Mouse (Mus musculus) bone marrow, adult 2 months (tissue): ENCODE results near the gene Adad1. TPM values are rescaled to one million over a fixed set of nuclear protein-coding genes. Genes with fewer than 3 reads are reported as not detected.

ENCODE experiments used
- H3K27ac ChIP-seq: fragments of 200-500 bp; 2 replicates; pipeline ENCODE4 v1.5.1; 2012; ENCODE audit warnings: low read depth, mild to moderate bottlenecking, control low read depth, inconsistent platforms, low read length; ENCODE audit not compliant: control insufficient read depth, poor library complexity, insufficient read depth
- H3K4me1 ChIP-seq: fragments of 200-500 bp; 2 replicates; pipeline ENCODE4 v1.6.1; 2011; ENCODE audit warnings: low read length; ENCODE audit not compliant: control insufficient read depth, insufficient read depth
- H3K4me3 ChIP-seq: fragments of 200-500 bp; replicated peaks from 2 replicates; pipeline ENCODE3; 2011; ENCODE audit warnings: mild to moderate bottlenecking, low read depth, low read length, control low read depth; ENCODE audit not compliant: control insufficient read depth
- CTCF ChIP-seq: fragments of 200-500 bp; IDR thresholded peaks from 2 replicates; pipeline ENCODE4 v1.5.1; 2011; ENCODE audit warnings: low read length, control low read depth; ENCODE audit not compliant: control insufficient read depth, insufficient read depth
- POLR2A ChIP-seq: fragments of 200-500 bp; IDR thresholded peaks from 2 replicates; pipeline ENCODE4 v1.6.1; 2011; ENCODE audit warnings: low read depth, mild to moderate bottlenecking, control low read depth, low read length, borderline replicate concordance; ENCODE audit not compliant: control insufficient read depth
- WGBS: fragments of 180-500 bp; shearing (Covaris S2); methylation state at CpG from one replicate; pipeline ENCODE4 v1.1.7; 2018; 5-methylcytosine and 5-hydroxymethylcytosine counted together
- polyA plus RNA-seq: library from polyadenylated mRNA; stranded (reverse); fragments of >200 nt; gene quantifications from 2 replicates; pipeline ENCODE4 v1.2.4, GENCODE M21; 2011; ENCODE audit warnings: low replicate concordance; ENCODE audit not compliant: missing spikeins, insufficient read depth, insufficient read length

The Adad1 gene
- not detected in 2 replicates for polyA plus RNA-seq

GRCm38 (mm10) chr3:37063406-37063805 is at the start of gene Adad1:
Gene Adad1, plus strand, starts transcription at chr3:37063527.
- no peak within 1 kb of the TSS for H3K4me3 ChIP-seq
- TF ChIP-seq CTCF (no peak), POLR2A (no peak)
- H3K27ac ChIP-seq, result no peak within 1 kb of the TSS
- no peaks in the 10 kb centered on the region for H3K4me1 ChIP-seq
- WGBS, result 81% methylated on average over 39 of the region's 39 CpGs

DNA sequence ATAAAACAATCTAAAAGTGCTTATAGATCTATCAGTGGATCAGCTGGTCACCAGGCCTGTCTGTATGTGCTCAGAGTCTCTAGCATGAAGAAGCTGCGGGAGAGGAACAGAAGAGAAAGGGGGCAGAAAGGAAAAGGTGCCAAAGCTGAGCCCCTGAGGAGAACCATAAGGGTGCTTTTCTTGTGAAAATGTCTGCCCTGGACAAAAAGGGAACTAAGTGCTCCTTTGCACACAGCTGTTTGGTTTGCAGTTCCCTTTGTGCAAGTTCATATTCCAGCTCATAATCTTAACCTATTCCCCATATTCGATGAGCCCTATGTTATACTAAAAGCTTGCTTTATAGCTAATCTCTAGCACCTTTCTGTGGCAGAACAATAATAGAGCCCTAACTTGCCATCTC is 25.3 kb upstream of the Adad1 start:
- Histone ChIP-seq H3K27ac (no peak overlapping the region; the same call in 1 of the 2 replicates), H3K4me1 (no peaks in the 10 kb centered on the region), H3K4me3 (no peak overlapping the region)
- 47% methylated on average over 2 of the region's 2 CpGs for WGBS
- no peak for TF ChIP-seq CTCF
- no peak for TF ChIP-seq POLR2A

- no peak overlapping the region for H3K4me3 ChIP-seq
- TF ChIP-seq POLR2A, result no peak
- no peak for TF ChIP-seq CTCF
- H3K27ac ChIP-seq, result no peak overlapping the region
- H3K4me1 ChIP-seq, result no peaks in the 10 kb centered on the region
Measured at GRCm38 (mm10) chr3:37039811-37040210, 23.5 kb upstream of the Adad1 start.

DNA sequence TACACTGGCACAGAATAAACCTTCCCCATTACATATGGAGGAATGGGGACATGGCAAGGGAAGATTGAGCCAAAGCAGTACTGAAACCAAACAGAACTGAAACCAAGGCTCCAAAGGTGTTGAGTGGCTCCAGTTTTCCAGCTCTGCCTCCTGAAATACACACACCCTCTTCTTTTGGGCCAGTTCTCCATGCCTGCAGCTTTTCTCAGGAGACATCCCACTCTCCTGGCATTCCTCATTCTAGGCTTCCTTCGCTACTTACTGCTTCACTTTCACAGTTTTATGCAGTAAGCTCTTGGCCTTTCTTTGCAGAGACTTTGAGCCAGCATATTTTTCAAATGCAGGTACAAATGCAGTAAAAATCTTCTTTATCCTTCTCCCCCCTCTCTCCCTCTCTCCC is 11.8 kb upstream of the Adad1 start:
- TF ChIP-seq CTCF (no peak), POLR2A (no peak)
- WGBS, result 88% methylated on average over 1 of the region's 1 CpGs

GRCm38 (mm10) chr3:37073211-37073610 is 9.9 kb downstream of the Adad1 start:
- TF ChIP-seq POLR2A, result no peak
- peak; percentile 41; the same call in 1 of the 2 replicates for TF ChIP-seq CTCF
- H3K27ac ChIP-seq, result no peak overlapping the region
- no peaks in the 10 kb centered on the region for H3K4me1 ChIP-seq
- H3K4me3 ChIP-seq, result no peak overlapping the region

More for the DNA sequence above, 11.8 kb upstream of the Adad1 start:
- Histone ChIP-seq H3K4me1 (no peaks in the 10 kb centered on the region), H3K4me3 (no peak overlapping the region), H3K27ac (no peak overlapping the region)

DNA sequence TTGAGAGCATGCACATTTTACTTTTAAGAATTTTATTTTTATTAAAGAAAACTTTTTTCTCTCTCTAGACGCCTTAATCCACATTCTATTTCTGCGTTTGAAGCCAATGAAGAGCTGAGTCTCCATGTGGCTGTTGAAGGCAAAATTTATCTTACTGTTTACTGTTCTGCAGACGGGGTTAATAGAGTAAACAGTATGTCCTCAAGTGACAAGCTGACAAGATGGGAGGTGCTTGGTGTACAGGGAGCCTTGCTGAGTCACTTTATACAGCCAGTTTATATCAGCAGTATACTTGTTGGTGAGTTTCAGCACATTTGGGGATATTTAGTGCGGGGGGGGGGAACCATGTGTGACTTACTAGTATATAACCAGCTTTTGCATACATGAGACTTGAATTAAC is 21.5 kb downstream of the Adad1 start:
- TF ChIP-seq CTCF (no peak), POLR2A (no peak)
- no peaks in the 10 kb centered on the region for H3K4me1 ChIP-seq
- no peak overlapping the region for H3K4me3 ChIP-seq
- WGBS, result 79% methylated on average over 4 of the region's 4 CpGs
- no peak overlapping the region for H3K27ac ChIP-seq

DNA sequence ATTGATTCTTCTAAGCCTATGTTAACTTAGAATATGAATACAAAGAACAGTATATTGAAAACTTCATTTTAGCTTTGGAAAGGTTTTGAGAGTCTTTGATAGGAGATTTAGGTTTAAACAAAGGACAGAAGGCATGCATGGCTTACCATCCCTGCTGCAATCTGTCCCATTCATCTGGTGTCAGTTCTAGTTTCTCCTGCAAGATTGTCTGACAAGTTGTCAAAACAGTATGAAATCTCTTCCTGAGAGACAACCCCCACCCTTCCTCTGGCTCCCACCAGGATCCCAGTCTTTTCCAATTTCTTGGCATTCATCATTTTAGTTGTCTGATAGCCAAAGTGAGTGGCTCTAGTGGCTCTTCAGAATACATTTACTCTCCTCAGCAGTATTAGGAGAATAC is 27.4 kb downstream of the Adad1 start:
- no peak for TF ChIP-seq POLR2A
- no peak for TF ChIP-seq CTCF
- H3K27ac ChIP-seq, result no peak overlapping the region
- no peaks in the 10 kb centered on the region for H3K4me1 ChIP-seq
- no peak overlapping the region for H3K4me3 ChIP-seq

GRCm38 (mm10) chr3:37125655-37126054 is 62.3 kb downstream of the Adad1 start, which contains the start of gene Il2:
Gene Il2, minus strand, starts transcription at chr3:37125959.
- Histone ChIP-seq H3K27ac (no peak within 1 kb of the TSS), H3K4me1 (no peaks in the 10 kb centered on the region), H3K4me3 (no peak within 1 kb of the TSS)
- no peak for TF ChIP-seq CTCF
- no peak for TF ChIP-seq POLR2A
- WGBS, result 90% methylated on average over 4 of the region's 4 CpGs

DNA sequence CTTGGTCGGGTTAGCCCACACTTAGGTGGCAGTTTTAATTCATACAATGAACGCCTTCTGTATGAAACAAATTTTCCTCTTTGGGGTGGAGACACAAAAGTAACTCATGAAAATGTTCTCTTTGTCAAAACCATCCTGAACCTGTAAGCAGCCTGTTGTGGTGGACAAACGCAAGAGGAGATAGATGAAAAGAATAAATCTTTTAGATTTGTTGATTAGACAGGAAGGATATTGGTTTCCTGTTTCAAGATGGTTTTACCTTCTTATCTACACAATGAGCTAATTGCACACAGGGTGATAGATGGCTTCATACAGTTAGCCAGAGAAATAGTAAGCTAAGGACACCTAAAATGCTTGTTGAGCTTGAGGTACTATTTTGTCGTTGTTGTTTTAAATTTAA is 62.8 kb downstream of the Adad1 start:
- Histone ChIP-seq H3K4me3 (no peak overlapping the region), H3K4me1 (no peaks in the 10 kb centered on the region), H3K27ac (no peak overlapping the region)
- no peak for TF ChIP-seq POLR2A
- no peak for TF ChIP-seq CTCF
- 21% methylated on average over 4 of the region's 4 CpGs for WGBS
